Mouse (Mus musculus) thymus, postnatal 4 days (tissue): ENCODE data around the gene Zfp280b.
A peak's percentile ranks its signal among the peaks of the same experiment; 100 is the strongest.
"Not testable (repeated sequence)": the region's sequence is repeated elsewhere in the genome, so short reads cannot be mapped to it uniquely, and the experiment has no call there.

Source experiments
- DNase-seq: peaks from one replicate; pipeline ENCODE4 v3.0.0; 2021

Zfp280b gene

DNA sequence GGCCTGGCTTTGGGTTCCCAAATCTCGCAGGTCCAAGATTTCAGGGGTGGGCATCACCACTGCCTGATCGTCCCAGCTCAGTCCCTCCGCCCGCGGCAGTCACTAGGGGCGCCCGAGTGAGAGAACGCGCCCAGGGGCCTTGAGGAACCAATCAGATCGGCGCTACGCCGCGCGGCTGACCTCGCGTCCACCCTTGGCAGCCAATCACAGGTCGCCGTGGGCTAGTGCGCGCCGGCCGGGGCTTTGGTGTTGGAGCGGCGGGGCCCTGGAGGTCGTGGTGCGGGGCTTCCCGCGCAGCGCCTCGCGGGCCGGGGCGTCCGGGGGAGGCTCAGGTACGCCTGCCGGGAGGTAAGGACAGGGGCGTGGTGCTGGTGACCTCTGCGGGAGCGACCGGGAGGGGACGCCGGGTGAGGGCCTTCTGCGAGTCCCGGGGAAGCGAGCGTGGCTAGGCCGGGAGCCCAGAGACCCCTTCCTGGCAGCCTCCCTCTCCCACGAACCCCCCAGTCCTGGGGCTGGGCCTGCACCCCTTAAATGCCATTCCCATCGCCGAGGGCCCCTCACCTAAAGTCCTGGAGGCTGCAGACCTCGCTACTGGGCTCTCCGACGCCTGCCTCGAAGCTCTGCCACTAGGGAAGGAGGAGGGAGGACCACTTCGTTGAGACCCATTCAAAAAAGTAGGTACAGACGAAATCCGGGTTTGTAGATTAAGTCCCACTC, at the start of gene Zfp280b:
Gene Zfp280b, plus strand, starts transcription at position 249 of the 717 bp plus-strand sequence.
- peak; percentile 97 for DNase-seq

- DNase-seq: no peak
Measured at GRCm38 (mm10) chr10:75990430-75991042, 41.9 kb upstream of the Zfp280b start.

DNA sequence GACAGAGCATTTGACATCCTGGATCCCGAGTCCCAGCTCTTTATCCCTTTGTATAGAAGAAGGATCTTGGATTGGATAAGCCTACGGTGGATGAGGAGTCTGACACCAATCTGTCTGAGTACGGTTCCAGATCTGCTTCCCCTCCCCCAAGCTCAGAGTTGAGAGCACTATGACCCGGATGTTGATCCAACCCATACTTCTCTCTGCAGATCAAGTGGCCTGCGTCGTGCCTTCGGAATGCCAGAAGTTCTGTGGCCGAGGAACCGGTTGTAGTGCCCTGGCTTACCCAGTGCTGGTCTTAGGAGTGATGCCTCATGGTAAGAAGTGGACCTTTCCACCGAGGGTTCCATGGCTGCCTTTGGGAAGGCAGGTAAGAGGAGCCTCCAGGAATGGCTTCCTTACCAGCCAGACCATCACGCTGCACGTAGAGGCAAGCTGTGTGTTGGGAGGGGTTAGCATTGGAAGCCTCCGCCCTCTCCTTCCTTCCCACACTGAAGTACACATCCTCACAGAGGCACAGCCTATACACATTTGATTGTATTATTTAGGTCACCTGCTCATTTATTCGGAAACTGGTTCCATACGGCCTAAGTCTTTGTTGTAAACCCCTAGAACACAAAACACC, 38.7 kb upstream of the Zfp280b start:
- DNase-seq: no peak

- DNase-seq: not testable (repeated sequence)
Measured at GRCm38 (mm10) chr10:75994531-75995210, 37.8 kb upstream of the Zfp280b start.

GRCm38 (mm10) chr10:75995463-75995862, 37.0 kb upstream of the Zfp280b start:
- DNase-seq: no peak

GRCm38 (mm10) chr10:75996315-75996714, 36.1 kb upstream of the Zfp280b start:
- no peak for DNase-seq

DNA sequence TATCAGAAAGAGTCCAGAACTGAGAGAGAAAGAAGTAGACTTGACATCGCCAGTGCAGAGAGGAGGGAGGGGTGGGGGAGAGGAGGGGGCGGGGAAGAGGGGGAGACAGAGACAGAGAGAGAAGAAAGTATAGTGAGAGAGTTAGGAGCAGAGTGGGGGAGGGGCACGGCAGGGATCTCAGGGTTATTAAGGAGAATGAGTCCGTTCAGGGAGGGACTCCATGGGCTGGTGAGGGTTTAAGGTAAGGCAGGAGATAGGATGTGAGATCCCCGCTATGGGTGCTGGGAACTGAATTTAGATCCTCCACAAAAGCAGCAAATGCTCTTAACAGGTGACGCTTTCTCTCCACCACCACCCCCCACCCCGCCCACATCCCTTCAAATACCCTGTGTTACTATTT, 31.3 kb upstream of the Zfp280b start:
- DNase-seq: no peak

GRCm38 (mm10) chr10:76002101-76002521, 30.3 kb upstream of the Zfp280b start:
- no peak for DNase-seq

- no peak for DNase-seq
Measured at GRCm38 (mm10) chr10:76002615-76003014, 29.8 kb upstream of the Zfp280b start.

- DNase-seq: no peak
Measured at GRCm38 (mm10) chr10:76003221-76003620, 29.2 kb upstream of the Zfp280b start.

GRCm38 (mm10) chr10:76006385-76006784, 26.1 kb upstream of the Zfp280b start:
- no peak for DNase-seq

DNA sequence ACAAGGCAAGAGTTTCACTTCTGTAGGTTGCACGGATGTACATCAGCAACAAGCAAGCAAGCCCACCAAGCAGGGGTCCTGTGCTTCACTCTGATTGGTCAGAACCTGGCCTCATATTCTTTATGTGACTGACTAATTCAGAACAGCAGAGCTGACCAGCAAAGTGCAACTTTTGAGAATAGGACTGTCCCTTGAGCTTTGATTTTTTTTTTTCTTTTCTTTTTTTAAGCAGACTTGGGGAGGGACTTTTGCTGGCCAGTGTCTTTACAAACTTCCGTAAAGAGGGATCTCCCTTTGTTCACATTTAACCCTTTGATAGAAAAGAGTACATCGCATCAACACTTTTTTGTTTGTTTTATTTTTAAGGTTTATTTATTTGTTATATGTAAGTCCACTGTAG, 22.6 kb upstream of the Zfp280b start:
- DNase-seq: no peak

- DNase-seq: no peak
Measured at GRCm38 (mm10) chr10:76012922-76013321, 19.5 kb upstream of the Zfp280b start.

DNA sequence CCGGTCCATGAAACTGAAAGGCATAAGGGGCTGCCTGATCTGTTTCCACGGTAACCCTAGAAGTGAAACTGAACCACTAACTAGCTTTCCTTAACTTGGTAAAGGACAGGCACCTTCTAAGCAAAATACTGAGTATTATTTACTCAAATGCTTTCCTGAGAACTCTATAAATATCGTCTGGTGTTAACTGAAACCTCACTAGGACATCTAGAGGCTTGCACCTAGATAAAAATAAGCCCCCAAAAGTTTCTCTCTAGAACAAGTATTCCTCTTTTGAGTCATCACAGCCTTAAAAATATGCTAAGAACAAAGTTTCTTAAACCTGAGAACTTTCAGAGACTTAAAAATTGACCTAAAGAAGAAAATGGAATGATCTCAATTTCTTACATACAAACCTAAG, 15.6 kb upstream of the Zfp280b start:
- no peak for DNase-seq

GRCm38 (mm10) chr10:76021728-76022127, 10.7 kb upstream of the Zfp280b start:
- no peak for DNase-seq

DNA sequence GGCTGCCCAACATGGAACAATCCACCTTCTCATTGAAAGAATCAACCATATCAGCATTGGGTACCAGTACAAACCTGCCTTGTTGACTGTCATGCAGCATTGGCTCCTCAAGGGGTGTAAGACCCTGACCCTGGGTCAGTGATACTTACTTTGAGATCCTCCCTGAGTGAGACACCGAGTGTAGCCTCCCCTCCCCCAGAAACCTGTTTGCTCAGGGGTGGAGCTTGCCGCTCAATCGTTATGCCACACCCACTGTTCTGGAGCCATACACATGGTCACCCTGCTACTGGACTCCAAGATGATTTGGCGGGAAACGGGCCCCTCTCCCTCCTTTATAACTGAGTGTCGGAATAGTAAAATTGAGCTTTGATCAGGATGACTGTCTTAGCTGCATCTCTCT, 8.5 kb upstream of the Zfp280b start:
- no peak for DNase-seq

- DNase-seq: no peak
Measured at GRCm38 (mm10) chr10:76025470-76026190, 6.8 kb upstream of the Zfp280b start.

DNA sequence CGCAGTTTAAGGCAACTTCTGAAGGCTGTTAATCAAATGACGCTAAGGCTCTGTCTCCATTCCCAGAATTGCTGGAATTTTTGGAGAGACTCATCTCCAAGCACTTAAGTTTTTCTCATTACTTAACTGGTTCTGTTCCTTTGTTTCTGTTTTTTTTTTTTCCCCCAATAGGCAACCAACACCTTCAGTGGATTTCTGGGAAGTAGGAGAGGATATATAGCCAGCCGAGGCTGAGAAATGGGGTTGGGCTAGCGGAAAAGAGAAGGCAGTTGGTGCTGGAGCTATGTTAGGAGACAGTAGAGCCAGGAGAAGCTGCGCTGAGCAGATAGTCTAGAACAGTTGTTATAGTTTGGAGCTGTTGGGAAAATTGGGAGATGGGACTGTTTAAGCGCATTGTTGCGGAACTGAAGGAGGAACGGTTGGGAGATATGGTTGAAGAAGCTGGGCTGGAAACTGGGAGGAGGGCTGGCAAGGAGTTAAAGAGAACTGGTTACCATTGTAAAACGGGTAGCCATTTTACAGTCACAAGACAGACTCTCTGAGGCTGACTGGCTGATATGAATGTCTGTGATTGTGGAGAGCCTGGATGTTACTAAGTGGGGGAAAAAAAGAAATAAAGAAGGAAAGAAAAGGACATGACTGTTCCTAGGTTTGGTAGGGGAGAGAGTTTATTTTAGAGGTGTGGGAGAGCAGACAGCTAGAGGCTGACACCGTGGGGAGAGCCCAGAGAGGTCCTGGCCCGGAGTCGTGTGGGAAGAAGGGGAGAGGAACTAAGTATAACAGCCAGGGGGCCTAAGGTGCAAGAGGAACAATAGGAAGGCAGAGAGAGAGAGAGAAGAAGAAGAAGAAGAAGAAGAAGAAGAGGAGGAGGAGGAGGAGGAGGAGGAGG, 5.1 kb upstream of the Zfp280b start:
- no peak for DNase-seq

- DNase-seq: no peak
Measured at GRCm38 (mm10) chr10:76028016-76028366, 4.5 kb upstream of the Zfp280b start.

DNA sequence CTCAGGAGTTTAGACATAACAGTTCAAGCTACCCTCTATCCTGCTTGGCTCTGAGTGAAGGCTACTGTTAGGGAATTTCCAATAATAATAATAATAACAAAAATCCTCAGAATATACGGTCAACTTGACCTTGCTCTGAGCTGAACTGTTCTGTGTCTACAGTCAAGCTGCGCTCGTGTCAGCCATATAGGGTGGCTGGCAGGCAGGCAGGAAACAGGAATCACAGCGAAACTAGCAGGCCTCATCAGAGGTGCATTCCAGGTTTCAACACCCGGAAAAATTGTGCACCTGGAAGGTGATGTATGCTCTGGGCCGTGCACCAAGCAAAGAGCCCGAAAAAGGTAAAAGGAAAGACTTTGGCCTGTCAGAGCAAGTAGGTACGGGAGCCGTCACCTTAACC, 4.1 kb upstream of the Zfp280b start:
- DNase-seq: no peak

DNA sequence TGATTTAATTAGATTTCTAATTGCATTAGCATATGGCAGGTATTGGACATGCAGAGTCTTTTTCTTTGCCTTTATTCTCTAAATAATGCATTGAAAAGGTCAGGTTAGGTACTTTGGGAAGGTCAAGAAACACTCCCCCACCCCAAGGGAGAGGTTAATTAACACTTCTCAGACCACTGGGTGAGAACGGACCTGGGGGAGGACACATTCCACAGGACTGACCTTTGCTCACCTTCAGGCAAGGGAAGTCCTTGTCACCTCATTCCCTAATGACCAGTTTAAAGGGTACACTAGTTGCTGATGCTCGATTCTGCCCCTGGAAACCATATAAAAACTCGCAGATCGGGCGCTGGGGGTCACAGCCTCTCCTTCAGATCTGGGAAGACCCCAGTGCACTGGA, 3.2 kb upstream of the Zfp280b start:
- no peak for DNase-seq

DNA sequence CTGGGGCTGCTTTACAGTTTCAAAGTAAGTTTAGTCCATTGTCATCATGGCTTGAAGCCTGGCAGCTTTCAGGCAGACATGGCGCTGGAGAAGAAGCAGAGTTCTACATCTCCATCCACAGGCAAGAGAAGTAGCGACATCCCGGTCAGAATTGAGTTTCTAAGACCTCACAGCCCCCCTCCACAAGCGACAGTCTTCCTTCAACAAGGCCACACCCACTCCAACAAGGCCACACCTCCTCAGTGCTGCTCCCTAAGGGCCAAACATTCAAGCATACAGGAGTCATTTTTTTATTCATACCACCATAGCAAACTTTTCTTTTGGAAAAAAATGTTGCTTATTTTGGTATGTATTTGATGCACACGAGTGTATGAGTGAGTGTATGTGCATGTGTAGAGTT, 2.0 kb upstream of the Zfp280b start:
- peak; percentile 40 for DNase-seq
